22 mouse cellular contexts compared by ENCODE assay signal in genomic region chr17:15472671-15473070, GRCm38 (mm10). TPM values are rescaled to one million over a fixed set of nuclear protein-coding genes. Genes with fewer than 3 reads are reported as not detected.
DNase-seq lines count a peak whose midpoint lies in the region; ATAC-seq and TF ChIP-seq lines count a peak whose summit lies in the region.
"Had no signal": no experiment of that assay in that cellular context is flagged by ENCODE, and none has a peak within 500 bp of the region (broad histone marks: within the 10 kb centered on the region; RNA-seq: fewer than 3 reads in every experiment).

No protein-coding gene starts in this region.

- ATAC-seq in intestine, postnatal 0 days, result no peak
- no peak for ATAC-seq in intestine, embryonic 16.5 days
- no peak for ATAC-seq in lung, postnatal 0 days
- no peak for ATAC-seq in Patski
- ATAC-seq in stomach, postnatal 0 days (ENCODE audit: low FRiP score, low TSS enrichment), result no peak
- ATAC-seq: midbrain, embryonic 13.5 days had no signal

- H3K4me1 ChIP-seq in intestine, postnatal 0 days (replicated peaks; ENCODE audit: control insufficient read depth, insufficient read depth, low read length), result no peaks in the 10 kb centered on the region
- H3K4me1 ChIP-seq in intestine, embryonic 16.5 days (ENCODE audit: control insufficient read depth, insufficient read depth, low read length), result no peaks in the 10 kb centered on the region
- H3K4me1 ChIP-seq in lung, postnatal 0 days (ENCODE audit: insufficient read depth, low read depth, low read length), result no peaks in the 10 kb centered on the region
- no peaks in the 10 kb centered on the region for H3K4me1 ChIP-seq in stomach, postnatal 0 days (replicated peaks; ENCODE audit: control insufficient read depth, insufficient read depth)
- H3K4me1 ChIP-seq: forebrain, embryonic 10.5 days; heart, embryonic 10.5 days; hindbrain, embryonic 15.5 days; limb, embryonic 10.5 days; midbrain, embryonic 13.5 days; stomach, embryonic 15.5 days had no signal

- in situ Hi-C loops in Patski (cut with MboI; ENCODE audit: low pct_unique_long_range_greater_than_20kb), result no loop called here

- H3K27me3 ChIP-seq in intestine, postnatal 0 days (replicated peaks; ENCODE audit: control insufficient read depth, insufficient read depth, low read length), result no peaks in the 10 kb centered on the region
- H3K27me3 ChIP-seq in intestine, embryonic 16.5 days (replicated peaks; ENCODE audit: control insufficient read depth, insufficient read depth, low read length), result no peaks in the 10 kb centered on the region
- no peaks in the 10 kb centered on the region for H3K27me3 ChIP-seq in lung, postnatal 0 days (replicated peaks; ENCODE audit: insufficient read depth, low read length)
- no peaks in the 10 kb centered on the region for H3K27me3 ChIP-seq in Patski
- no peaks in the 10 kb centered on the region for H3K27me3 ChIP-seq in stomach, postnatal 0 days (ENCODE audit: control insufficient read depth, insufficient read depth, low read length)
- H3K27me3 ChIP-seq: hindbrain, embryonic 15.5 days; midbrain, embryonic 13.5 days; stomach, embryonic 15.5 days had no signal

- WGBS in intestine, postnatal 0 days, result 90% methylated on average over 4 of the region's 4 CpGs
- WGBS in intestine, embryonic 16.5 days, result 89% methylated on average over 4 of the region's 4 CpGs
- WGBS in lung, postnatal 0 days, result 88% methylated on average over 4 of the region's 4 CpGs
- 87% methylated on average over 4 of the region's 4 CpGs for WGBS in stomach, postnatal 0 days

- CTCF ChIA-PET in Patski (lab: Charles Lee), result interaction anchor here (0.9 to 1.8 kb wide), 4 partner anchors 18 to 416 kb away, joined by 3 read pairs; no protein-coding TSS in a partner anchor

- H3K9me3 ChIP-seq in intestine, postnatal 0 days (ENCODE audit: control insufficient read depth), result no peaks in the 10 kb centered on the region
- H3K9me3 ChIP-seq in intestine, embryonic 16.5 days (ENCODE audit: control insufficient read depth, low read length), result no peaks in the 10 kb centered on the region
- H3K9me3 ChIP-seq in lung, postnatal 0 days (ENCODE audit: low read length), result no peaks in the 10 kb centered on the region
- H3K9me3 ChIP-seq in stomach, postnatal 0 days (ENCODE audit: control insufficient read depth, low read length), result no peaks in the 10 kb centered on the region
- H3K9me3 ChIP-seq: forebrain, embryonic 10.5 days; heart, embryonic 10.5 days; hindbrain, embryonic 15.5 days; limb, embryonic 10.5 days; midbrain, embryonic 13.5 days; stomach, embryonic 15.5 days had no signal

- no peak for DNase-seq in lung, postnatal 0 days (ENCODE audit: low spot score)
- DNase-seq in lung, postnatal 25 days (ENCODE audit: low spot score), result no peak
- no peak for DNase-seq in Patski (ENCODE audit: low read depth, low spot score)
- DNase-seq in stomach, postnatal 0 days (ENCODE audit: low spot score), result no peak
- DNase-seq in frontal cortex, postnatal 14 days (ENCODE audit: low spot score in 2 of 2), result no peak
- no peak for DNase-seq in retina, embryonic 14.5 days (ENCODE audit: low spot score)
- DNase-seq: cerebellum, adult 9-11 months; gastrocnemius, postnatal 36 days; heart, postnatal 14 days; kidney, adult 2 months; kidney, postnatal 4 days; layer of hippocampus, postnatal 36 days; spleen, adult 18-20 months had no signal

- H3K36me3 ChIP-seq in intestine, postnatal 0 days (ENCODE audit: control insufficient read depth, insufficient read depth), result peaks cover 74% of the 10 kb centered on the region
- peaks cover 32% of the 10 kb centered on the region for H3K36me3 ChIP-seq in intestine, embryonic 16.5 days (ENCODE audit: control insufficient read depth, insufficient read depth, low read length)
- H3K36me3 ChIP-seq in lung, postnatal 0 days (ENCODE audit: insufficient read depth, low read length), result peaks cover 39% of the 10 kb centered on the region
- peaks cover 29% of the 10 kb centered on the region for H3K36me3 ChIP-seq in stomach, postnatal 0 days (ENCODE audit: control insufficient read depth, insufficient read depth, low read length)

- TF ChIP-seq EP300 in lung, postnatal 0 days (IDR thresholded peaks at IDR 0.05), result no peak
- TF ChIP-seq EP300 in stomach, postnatal 0 days (optimal IDR thresholded peaks at IDR 0.05), result no peak

- TF ChIP-seq CTCF in intestine, postnatal 0 days (IDR thresholded peaks at IDR 0.05; ENCODE audit: low read depth), result peak; percentile 51
- TF ChIP-seq CTCF in lung, postnatal 0 days (IDR thresholded peaks at IDR 0.05), result peak; percentile 40
- peak; percentile 55 for TF ChIP-seq CTCF in Patski (IDR thresholded peaks at IDR 0.05)
- peak; percentile 47 for TF ChIP-seq CTCF in stomach, postnatal 0 days (IDR thresholded peaks at IDR 0.05; ENCODE audit: low read depth)

- H3K9ac ChIP-seq in intestine, postnatal 0 days (ENCODE audit: low read depth, low read length), result no peak overlapping the region
- H3K9ac ChIP-seq in intestine, embryonic 16.5 days (ENCODE audit: low read depth, low read length), result no peak overlapping the region
- H3K9ac ChIP-seq in lung, postnatal 0 days (replicated peaks; ENCODE audit: low read depth), result no peak overlapping the region
- H3K9ac ChIP-seq in stomach, postnatal 0 days (ENCODE audit: low read length), result no peak overlapping the region
- H3K9ac ChIP-seq: hindbrain, embryonic 15.5 days; midbrain, embryonic 13.5 days; stomach, embryonic 15.5 days had no signal

- no peak overlapping the region for H3K4me2 ChIP-seq in intestine, postnatal 0 days (replicated peaks; ENCODE audit: low read depth)
- no peak overlapping the region for H3K4me2 ChIP-seq in intestine, embryonic 16.5 days (ENCODE audit: low read depth, low read length)
- H3K4me2 ChIP-seq in lung, postnatal 0 days (replicated peaks; ENCODE audit: low read depth, low read length), result no peak overlapping the region
- H3K4me2 ChIP-seq in stomach, postnatal 0 days (replicated peaks; ENCODE audit: low read depth), result no peak overlapping the region
- H3K4me2 ChIP-seq: hindbrain, embryonic 15.5 days; midbrain, embryonic 13.5 days; stomach, embryonic 15.5 days had no signal

- H3K27ac ChIP-seq in intestine, postnatal 0 days (ENCODE audit: low read depth, low read length), result no peak overlapping the region
- H3K27ac ChIP-seq in intestine, embryonic 16.5 days (ENCODE audit: low read length), result no peak overlapping the region
- H3K27ac ChIP-seq in lung, postnatal 0 days (ENCODE audit: low read length), result no peak overlapping the region
- H3K27ac ChIP-seq in stomach, postnatal 0 days (replicated peaks), result no peak overlapping the region
- H3K27ac ChIP-seq: forebrain, embryonic 10.5 days; heart, embryonic 10.5 days; hindbrain, embryonic 15.5 days; limb, embryonic 10.5 days; macrophage; midbrain, embryonic 13.5 days; stomach, embryonic 15.5 days had no signal

- H3K4me3 ChIP-seq in intestine, postnatal 0 days (ENCODE audit: low read depth, low read length), result no peak overlapping the region
- H3K4me3 ChIP-seq in intestine, embryonic 16.5 days (ENCODE audit: low read length), result no peak overlapping the region
- no peak overlapping the region for H3K4me3 ChIP-seq in lung, postnatal 0 days (ENCODE audit: low read depth, low read length)
- H3K4me3 ChIP-seq in stomach, postnatal 0 days (ENCODE audit: low read depth, low read length), result no peak overlapping the region
- H3K4me3 ChIP-seq: forebrain, embryonic 10.5 days; heart, embryonic 10.5 days; hindbrain, embryonic 15.5 days; limb, embryonic 10.5 days; midbrain, embryonic 13.5 days; stomach, embryonic 15.5 days had no signal

- POLR2A ChIA-PET in Patski (lab: Charles Lee), result no interaction called here

RNA-seq across cellular contexts. Expression of gene Psmb1, which starts 26.9 kb away (rescaled TPM):
- polyA plus RNA-seq in intestine, postnatal 0 days (2015; fragmentation: Nextera tagmentation; extraction: Ambion mirVana), result 233 and 246 TPM in 2 replicates
- polyA plus RNA-seq in intestine, embryonic 16.5 days (2015; fragmentation: Nextera tagmentation; extraction: Ambion mirVana), result 238 and 252 TPM in 2 replicates
- polyA plus RNA-seq in lung, postnatal 0 days (2015; fragmentation: Nextera tagmentation; extraction: Ambion mirVana), result 201 and 214 TPM in 2 replicates
- polyA plus RNA-seq in Patski (2021), result 195 TPM
- polyA plus RNA-seq in stomach, postnatal 0 days (2015; fragmentation: Nextera tagmentation; extraction: Ambion mirVana), result 221 and 222 TPM in 2 replicates

RNA-seq across cellular contexts. Expression of gene Tbp, which starts 27.0 kb away (rescaled TPM):
- polyA plus RNA-seq in intestine, postnatal 0 days (2015; fragmentation: Nextera tagmentation; extraction: Ambion mirVana), result 21.7 and 22.4 TPM in 2 replicates
- polyA plus RNA-seq in intestine, embryonic 16.5 days (2015; fragmentation: Nextera tagmentation; extraction: Ambion mirVana), result 32.9 and 33.6 TPM in 2 replicates
- polyA plus RNA-seq in lung, postnatal 0 days (2015; fragmentation: Nextera tagmentation; extraction: Ambion mirVana), result 29.4 and 29.9 TPM in 2 replicates
- polyA plus RNA-seq in Patski (2021), result 47.7 TPM
- polyA plus RNA-seq in stomach, postnatal 0 days (2015; fragmentation: Nextera tagmentation; extraction: Ambion mirVana), result 19.0 and 20.5 TPM in 2 replicates

RNA-seq across cellular contexts. Expression of gene Pdcd2, which starts 54.4 kb away (rescaled TPM):
- 42.7 and 46.2 TPM in 2 replicates for polyA plus RNA-seq in intestine, postnatal 0 days (2015; fragmentation: Nextera tagmentation; extraction: Ambion mirVana)
- polyA plus RNA-seq in intestine, embryonic 16.5 days (2015; fragmentation: Nextera tagmentation; extraction: Ambion mirVana), result 48.1 and 48.9 TPM in 2 replicates
- 26.5 and 29.0 TPM in 2 replicates for polyA plus RNA-seq in lung, postnatal 0 days (2015; fragmentation: Nextera tagmentation; extraction: Ambion mirVana)
- polyA plus RNA-seq in Patski (2021), result 59.4 TPM
- polyA plus RNA-seq in stomach, postnatal 0 days (2015; fragmentation: Nextera tagmentation; extraction: Ambion mirVana), result 36.3 and 36.8 TPM in 2 replicates
